Mouse (Mus musculus) adrenal gland, adult 18-20 months (tissue): ENCODE data around the gene Kmo. TPM values are rescaled to one million over a fixed set of nuclear protein-coding genes. Genes with fewer than 3 reads are reported as not detected.

Experiments
- DNase-seq, 2 experiments: peaks; one replicate each; pipeline ENCODE4 v3.0.0; 2021 to 2022; ENCODE audit warnings: low spot score in 2 of 2
- total RNA-seq, 2 experiments: library from RNA; stranded (reverse); gene quantifications; 1 replicate in 1 of 2; 2 replicates in 1 of 2; pipeline ENCODE4 v1.2.3; 2021

Gene Kmo
- total RNA-seq, 2 experiments from 2014 or later: 0.10 to 0.29 TPM

- no peak for DNase-seq
Measured at GRCm38 (mm10) chr1:175692997-175693361, 72.8 kb downstream of the Kmo start.

GRCm38 (mm10) chr1:175693429-175693960 lies 73.3 kb downstream of the Kmo start:
- no peak for DNase-seq

GRCm38 (mm10) chr1:175698293-175698692 lies 78.1 kb downstream of the Kmo start, which contains the start of gene Wdr64:
Gene Wdr64, plus strand, starts transcription at chr1:175698593.
- DNase-seq: no peak

- DNase-seq: no peak
Measured at GRCm38 (mm10) chr1:175699375-175699774, 79.2 kb downstream of the Kmo start.

GRCm38 (mm10) chr1:175699796-175700195 lies 79.6 kb downstream of the Kmo start:
- no peak for DNase-seq

GRCm38 (mm10) chr1:175701145-175701544 lies 81.0 kb downstream of the Kmo start:
- DNase-seq: no peak

GRCm38 (mm10) chr1:175707599-175707998 lies 87.4 kb downstream of the Kmo start:
- no peak for DNase-seq

- no peak for DNase-seq
Measured at GRCm38 (mm10) chr1:175708013-175708412, 87.8 kb downstream of the Kmo start.

Other genes starting within 250 kb of the Kmo start
- gene Rgs7, start 127.9 kb upstream of the Kmo start, total RNA-seq: 10 to 100 TPM; 13.3 to 21.2 TPM
- 100 to 1,000 TPM; 199 to 338 TPM for gene Fh1, start 5.3 kb downstream of the Kmo start, total RNA-seq
- 10 to 100 TPM; 10.1 to 11.3 TPM for gene Opn3, start 72.4 kb downstream of the Kmo start, total RNA-seq
- 1 to 10 TPM; 7.5 to 8.4 TPM for gene Chml, start 72.5 kb downstream of the Kmo start, total RNA-seq
- gene Wdr64, start 78.2 kb downstream of the Kmo start, total RNA-seq: not detected